Mouse (Mus musculus) c-Kit-positive CD71-positive TER-119-negative erythroid progenitor cells, embryonic 14.5 days (primary cell): ENCODE data around the gene Ticam1.
"Not testable (repeated sequence)": the region's sequence is repeated elsewhere in the genome, so short reads cannot be mapped to it uniquely, and the experiment has no call there.

Experiments
- DNase-seq: peaks from one replicate; pipeline ENCODE4 v3.0.0-alpha.2; 2013; ENCODE audit warnings: low read depth

Gene Ticam1

DNA sequence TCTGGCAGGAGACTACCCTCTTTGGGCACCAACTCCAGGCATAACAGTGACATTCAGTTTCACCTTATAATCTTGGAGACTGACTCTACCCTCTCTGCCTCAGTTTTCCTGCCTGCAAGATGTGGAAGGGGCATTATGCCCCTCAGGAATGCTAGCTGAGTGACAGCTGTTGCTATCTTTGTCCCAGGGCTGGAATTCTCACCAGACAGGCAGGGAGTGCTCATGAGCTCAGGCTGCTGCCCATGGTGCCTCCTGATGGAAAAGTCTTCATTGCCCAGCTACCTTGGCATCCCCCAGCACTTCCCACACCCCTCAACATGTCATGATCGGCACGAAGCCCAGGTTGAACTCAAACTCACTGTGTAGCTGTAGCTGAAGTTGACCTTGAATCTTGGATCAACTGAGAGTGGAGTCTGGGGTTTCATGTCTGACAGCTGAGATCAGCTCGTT, 13.9 kb downstream of the Ticam1 start:
- DNase-seq = no peak

GRCm38 (mm10) chr17:56261166-56261565, 15.4 kb downstream of the Ticam1 start:
- no peak for DNase-seq

DNA sequence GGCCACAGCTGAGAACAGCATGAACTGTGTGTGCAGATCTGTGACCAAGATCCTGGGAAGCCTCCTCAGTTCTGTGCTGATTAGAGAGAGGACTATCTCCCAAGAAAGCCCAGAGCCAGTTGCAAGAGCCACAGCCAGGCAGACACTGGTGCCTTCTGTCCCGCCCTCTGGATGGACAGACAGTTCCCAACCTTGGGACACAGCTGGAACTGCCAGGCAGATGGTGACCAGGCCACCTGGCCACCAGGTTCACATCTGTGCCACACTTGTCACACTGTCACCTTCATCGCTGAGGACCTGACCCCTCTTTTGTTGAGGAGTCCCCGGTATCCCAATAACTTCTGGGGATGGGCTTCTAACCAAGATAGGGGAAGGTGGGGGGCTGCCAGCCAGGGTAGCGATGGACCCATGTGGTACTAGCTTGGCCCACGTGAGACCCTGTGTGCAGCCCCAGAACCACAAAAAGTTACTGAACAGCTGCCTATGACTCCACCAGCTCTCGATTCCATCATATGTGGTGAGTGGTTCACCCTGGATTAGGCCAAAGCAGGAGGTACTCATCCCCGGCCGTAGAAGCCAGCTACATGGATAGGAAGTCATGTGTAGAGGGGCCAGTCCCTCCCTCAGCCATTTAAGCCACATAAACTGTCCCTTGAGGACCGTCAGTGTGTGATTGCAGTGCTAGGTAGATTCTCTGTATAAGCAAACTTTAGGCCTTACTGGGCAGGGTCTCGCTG, 17.1 kb downstream of the Ticam1 start:
- no peak for DNase-seq

DNA sequence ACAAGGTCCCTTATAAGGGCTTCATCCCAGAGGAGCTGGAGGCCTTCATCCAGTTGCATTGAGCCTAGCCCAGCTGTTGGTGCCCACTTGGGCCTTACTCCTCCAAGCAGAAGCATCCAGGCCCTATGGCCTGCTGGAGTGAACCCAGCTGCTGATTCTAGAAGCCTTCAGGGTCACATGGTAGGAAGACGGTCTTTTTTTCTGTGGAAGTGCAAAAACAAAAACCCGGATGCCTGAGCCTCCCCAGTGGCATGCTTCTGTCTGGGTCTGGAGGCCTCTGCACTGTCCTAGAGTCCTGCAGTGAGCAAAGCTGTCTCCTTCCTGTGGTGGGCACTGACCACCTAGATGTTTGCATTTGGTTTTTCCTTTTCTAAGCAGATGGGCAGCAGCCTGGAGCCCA, 17.8 kb downstream of the Ticam1 start:
- DNase-seq = not testable (repeated sequence)

GRCm38 (mm10) chr17:56258269-56258668, 18.3 kb downstream of the Ticam1 start:
- not testable (repeated sequence) for DNase-seq

DNA sequence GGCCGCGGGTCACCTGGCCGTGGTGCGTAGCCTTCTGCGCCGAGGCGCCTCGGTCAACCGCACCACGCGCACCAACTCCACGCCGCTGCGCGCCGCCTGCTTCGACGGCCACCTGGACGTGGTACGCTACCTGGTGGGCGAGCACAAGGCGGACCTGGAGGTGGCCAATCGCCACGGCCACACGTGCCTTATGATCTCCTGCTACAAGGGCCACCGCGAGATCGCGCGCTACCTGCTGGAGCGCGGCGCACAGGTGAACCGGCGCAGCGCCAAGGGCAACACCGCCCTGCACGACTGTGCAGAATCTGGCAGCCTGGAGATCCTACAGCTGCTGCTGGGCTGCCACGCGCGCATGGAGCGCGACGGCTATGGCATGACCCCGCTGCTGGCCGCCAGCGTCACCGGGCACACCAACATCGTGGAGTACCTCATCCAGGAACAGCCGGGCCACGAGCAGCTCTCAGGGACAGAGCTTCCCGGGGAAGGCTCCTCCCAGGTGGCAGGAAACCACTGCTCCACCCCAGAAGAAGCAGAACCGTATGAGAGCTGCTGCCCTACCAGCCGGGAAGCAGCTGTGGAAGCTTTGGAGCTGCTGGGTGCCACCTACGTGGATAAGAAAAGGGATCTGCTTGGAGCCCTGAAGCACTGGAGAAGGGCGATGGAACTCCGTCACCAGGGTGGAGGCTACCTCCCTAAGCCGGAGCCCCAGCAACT, 19.2 kb downstream of the Ticam1 start:
- DNase-seq = no peak

DNA sequence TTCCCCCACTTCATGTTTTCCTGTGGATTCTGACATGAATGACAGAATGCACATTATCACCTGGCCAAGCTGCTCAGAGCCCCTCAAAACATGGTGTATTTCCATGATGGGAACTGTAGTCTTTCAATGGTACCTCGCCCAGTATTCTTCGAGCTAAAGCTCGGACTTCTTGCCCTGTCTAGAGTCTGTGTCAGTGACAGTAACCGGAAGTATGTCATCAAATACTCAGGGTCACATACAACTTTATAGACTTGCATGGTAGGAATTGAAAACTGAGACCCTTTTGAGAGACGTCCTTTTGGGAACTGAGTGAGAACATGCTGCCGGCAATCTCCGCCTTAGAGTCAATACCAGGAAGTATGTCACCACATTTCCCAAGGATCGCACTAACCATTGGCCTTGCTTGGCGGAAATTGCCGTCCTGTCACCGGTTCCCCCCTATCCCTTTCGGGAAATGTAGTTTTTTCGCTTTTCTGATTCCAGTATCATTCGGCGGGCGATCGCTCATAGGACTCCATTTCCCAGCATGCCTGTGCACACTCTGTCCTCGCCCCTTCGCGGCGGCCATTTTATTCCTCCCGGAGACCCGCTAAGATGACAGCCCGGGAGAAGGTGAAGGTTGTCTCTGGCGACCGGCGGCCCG, 20.2 kb downstream of the Ticam1 start, which contains the start of gene Fem1a:
Gene Fem1a (plus strand): TSS at position 572 of the 643 bp plus-strand sequence.
- peak; percentile 95 for DNase-seq

DNA sequence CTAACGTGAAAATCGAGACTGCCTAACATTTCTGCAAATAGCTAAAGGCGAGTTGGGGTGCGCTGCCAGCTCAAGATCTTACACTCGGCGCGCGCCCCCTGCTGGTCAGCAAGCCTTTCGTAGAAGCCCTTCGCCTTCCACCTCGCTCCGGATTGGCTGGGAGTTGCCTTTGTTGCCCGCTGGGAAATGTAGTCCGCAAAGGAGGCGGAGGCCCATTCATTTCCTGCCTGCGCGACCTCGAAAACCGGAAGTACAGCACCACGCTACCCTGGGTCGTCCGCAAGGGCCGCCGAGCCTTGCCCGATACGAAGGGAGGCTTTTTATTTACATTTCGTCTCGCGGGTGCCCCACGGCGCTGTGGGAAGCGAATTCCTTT, 20.7 kb downstream of the Ticam1 start:
- peak; percentile 99 for DNase-seq

GRCm38 (mm10) chr17:56255429-56255828, 21.2 kb downstream of the Ticam1 start:
- DNase-seq = no peak

DNA sequence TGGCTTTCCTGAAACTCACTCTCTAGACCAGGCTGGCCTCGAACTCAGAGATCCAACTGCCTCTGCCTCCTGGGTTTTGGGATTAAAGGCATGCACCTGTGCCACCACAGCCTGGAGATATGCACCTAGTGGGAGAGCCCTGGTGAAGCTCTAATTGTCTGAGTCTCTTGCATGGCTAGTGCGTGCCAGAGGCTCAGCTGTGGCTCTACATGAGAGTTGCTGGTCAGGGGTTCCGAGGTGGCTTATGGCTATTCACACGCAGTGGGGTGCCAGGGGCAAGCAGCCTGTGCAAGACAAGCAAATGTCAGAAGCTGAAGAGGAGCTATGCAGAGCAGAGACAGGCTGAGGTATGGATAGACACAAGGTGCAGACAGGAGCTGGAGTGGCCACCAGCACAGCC, 21.9 kb downstream of the Ticam1 start:
- DNase-seq = no peak

GRCm38 (mm10) chr17:56251136-56251829, 25.3 kb downstream of the Ticam1 start:
- no peak for DNase-seq

DNA sequence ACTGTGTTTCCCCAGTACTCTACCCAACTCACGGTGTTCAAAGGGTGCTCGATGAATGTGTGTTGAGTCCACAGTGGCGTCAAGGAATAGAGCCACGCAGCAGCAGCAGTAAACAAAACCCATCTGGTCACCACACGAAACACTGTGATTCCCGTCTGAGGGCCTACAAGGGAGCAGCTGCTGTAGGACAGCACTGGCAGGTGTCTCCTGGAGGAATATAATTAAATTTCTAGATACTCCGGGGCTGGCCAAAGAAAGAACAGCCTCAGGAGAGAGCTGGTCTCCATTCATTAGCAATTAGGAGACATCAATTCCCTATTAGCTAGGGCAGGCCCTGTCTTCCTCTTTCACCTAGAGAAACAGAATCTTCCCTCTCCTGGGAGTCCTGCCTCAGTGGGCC, 31.0 kb downstream of the Ticam1 start:
- DNase-seq = no peak

- peak; percentile 78 for DNase-seq
These were observed 34.8 kb downstream of the Ticam1 start for GRCm38 (mm10) chr17:56241541-56242401.

DNA sequence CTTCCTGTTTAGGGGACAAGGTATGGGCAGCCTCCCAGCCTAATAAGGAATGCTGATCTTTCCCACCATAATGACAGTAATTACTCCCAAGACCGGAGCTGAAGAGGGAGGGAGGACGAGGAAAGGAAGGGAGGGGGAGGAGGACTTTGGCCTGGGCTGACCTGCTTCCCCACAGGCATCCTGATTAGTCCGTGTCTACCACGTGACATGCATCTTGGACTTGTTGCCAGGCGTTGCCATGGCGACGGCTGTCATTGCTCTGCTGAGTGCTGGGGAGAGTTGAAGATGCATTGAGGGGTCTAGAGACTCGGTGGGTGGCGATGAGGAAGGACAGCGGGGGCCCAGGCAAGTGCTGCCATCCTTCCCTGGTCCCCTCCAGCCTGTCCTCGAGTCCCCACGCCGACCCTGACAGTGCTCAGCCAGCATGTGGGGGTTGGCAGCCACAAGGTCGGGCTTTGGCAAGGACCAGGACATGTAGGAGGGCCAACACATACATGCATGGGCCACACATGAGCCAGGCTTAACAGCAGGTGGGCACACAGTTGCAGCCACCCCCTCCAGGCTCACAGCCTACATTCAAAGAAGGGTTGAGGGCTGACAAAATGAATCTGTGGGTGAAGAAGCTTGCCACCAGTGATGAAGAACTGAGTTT, 42.6 kb downstream of the Ticam1 start:
- DNase-seq = no peak

DNA sequence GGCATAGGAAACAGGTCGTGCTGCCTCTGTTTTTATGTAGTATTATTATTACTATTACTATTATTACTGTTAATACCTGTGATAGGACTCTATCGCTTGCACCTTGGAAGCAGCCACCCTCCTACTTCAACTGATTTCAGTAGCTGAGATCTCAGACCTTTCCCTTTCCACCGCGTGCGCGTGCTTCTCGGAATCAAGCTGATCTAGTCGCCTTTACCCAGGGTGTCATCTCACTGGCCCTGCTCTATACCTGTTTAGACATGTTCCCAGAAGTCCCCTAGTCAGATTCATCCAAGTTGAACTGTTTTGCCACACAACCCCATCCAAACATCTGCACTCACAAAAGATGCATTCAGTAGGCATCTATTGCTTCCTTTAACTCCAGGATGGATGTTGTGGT, 43.2 kb downstream of the Ticam1 start:
- no peak for DNase-seq

GRCm38 (mm10) chr17:56229943-56230342, 46.6 kb downstream of the Ticam1 start:
- DNase-seq = no peak

DNA sequence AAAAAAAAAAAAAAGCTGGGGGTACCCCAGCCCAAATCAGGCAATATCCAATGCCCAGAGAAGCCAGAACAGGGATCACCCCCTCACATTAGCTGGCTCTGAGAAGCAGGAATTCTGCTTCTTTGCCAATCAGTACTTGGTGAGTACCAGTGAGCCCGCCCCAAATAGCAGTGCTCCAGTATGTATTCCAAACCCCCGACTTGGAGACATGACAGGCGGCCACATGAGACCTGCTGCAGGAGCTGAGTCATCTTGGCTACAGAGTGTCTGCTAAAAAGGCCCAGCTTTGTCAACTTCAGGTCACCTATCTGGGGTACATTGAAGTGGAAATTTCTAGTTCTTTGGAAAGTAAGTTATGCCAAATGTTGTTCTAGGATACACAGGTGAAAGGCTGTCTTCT, 50.0 kb downstream of the Ticam1 start:
- no peak for DNase-seq

DNA sequence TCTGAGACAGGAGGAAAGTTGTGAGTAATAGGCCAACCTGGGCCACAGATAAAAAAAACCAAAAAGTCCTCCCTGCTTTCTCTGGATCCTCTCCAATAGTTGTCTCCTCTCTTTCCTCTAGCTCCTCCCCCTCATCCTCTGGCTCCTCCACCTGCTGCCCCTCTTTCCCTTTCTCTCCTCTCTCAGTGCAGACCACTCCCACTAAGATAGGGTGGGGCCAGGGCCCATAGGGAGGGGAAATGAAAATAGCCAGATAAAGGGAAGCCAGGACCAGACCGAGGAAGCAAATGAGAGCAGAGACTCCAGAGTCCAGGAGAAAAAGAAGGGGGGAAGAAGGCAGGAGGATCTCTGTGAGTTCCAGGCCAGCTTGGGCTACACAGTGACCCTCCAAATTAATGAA, 51.7 kb downstream of the Ticam1 start:
- DNase-seq = no peak

GRCm38 (mm10) chr17:56219805-56220204, 56.8 kb downstream of the Ticam1 start:
- no peak for DNase-seq
